Mouse (Mus musculus): ENCODE measurements around the gene Uqcc2. TPM values are rescaled to one million over a fixed set of nuclear protein-coding genes. Genes with fewer than 3 reads are reported as not detected.

Gene Uqcc2
- polyA plus RNA-seq, 1 experiment: 105 TPM

DNA sequence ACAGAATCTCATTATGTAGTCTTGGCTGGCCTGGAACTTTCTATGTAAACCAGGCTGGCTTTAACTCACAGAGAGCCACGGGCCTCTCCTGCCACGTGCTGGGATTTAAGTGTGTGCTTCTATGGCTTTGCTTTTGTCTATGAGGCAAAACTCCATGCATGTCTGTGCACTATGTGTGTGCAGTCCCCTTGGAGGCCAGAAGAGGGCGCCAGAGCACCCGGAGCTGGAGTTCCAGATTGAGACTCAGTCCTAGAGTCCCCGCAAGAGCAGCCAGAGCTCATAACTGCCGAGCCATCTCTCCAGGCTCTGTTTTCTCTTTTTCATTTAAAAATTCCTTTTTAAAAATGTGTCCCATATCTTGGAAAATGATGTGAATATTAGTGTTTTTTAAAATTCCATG, 55.8 kb downstream of the Uqcc2 start:
- WGBS: 84% methylated on average over 6 of the region's 6 CpGs
- no peak overlapping the region for H3K27ac ChIP-seq (ENCODE audit: control insufficient read depth, insufficient read depth, low read depth, low read length, poor library complexity)
- TF ChIP-seq POLR2A (IDR thresholded peaks at IDR 0.05; ENCODE audit: borderline replicate concordance, control insufficient read depth, low read depth, low read length) (no peak), CTCF (IDR thresholded peaks at IDR 0.05; ENCODE audit: control insufficient read depth, insufficient read depth, low read length) (peak; percentile 49)
- H3K4me1 ChIP-seq (ENCODE audit: control insufficient read depth, insufficient read depth, low read length): no peaks in the 10 kb centered on the region; the same call in 1 of the 2 replicates
- H3K4me3 ChIP-seq (replicated peaks; ENCODE audit: control insufficient read depth, low read depth, low read length): no peak overlapping the region

DNA sequence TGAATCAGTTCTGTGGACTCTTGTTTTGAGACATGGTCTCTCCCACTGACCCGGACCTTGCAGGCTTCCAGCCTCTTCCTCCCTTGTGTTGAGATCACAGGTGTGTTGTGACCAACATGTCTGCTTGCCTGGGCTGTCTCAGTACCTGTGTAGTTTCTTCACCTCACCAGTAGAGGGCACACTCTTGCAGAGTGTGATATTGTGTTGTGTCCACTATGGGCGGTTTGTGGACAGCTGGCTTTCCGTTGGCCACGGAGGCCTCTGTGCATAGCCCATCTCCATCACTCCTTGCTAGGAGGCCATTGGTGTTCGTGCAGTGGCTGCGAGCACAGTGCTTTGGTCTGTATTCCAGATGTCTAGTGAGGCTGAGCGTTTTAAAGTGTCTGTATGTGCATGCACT, 56.6 kb downstream of the Uqcc2 start:
- Histone ChIP-seq H3K4me3 (replicated peaks; ENCODE audit: control insufficient read depth, low read depth, low read length) (no peak overlapping the region), H3K4me1 (ENCODE audit: control insufficient read depth, insufficient read depth, low read length) (no peaks in the 10 kb centered on the region; the same call in 1 of the 2 replicates), H3K27ac (ENCODE audit: control insufficient read depth, insufficient read depth, low read depth, low read length, poor library complexity) (no peak overlapping the region)
- TF ChIP-seq POLR2A (IDR thresholded peaks at IDR 0.05; ENCODE audit: borderline replicate concordance, control insufficient read depth, low read depth, low read length) (no peak), CTCF (IDR thresholded peaks at IDR 0.05; ENCODE audit: control insufficient read depth, insufficient read depth, low read length) (peak; percentile 40; the same call in 1 of the 2 replicates)
- WGBS: 82% methylated on average over 7 of the region's 7 CpGs

DNA sequence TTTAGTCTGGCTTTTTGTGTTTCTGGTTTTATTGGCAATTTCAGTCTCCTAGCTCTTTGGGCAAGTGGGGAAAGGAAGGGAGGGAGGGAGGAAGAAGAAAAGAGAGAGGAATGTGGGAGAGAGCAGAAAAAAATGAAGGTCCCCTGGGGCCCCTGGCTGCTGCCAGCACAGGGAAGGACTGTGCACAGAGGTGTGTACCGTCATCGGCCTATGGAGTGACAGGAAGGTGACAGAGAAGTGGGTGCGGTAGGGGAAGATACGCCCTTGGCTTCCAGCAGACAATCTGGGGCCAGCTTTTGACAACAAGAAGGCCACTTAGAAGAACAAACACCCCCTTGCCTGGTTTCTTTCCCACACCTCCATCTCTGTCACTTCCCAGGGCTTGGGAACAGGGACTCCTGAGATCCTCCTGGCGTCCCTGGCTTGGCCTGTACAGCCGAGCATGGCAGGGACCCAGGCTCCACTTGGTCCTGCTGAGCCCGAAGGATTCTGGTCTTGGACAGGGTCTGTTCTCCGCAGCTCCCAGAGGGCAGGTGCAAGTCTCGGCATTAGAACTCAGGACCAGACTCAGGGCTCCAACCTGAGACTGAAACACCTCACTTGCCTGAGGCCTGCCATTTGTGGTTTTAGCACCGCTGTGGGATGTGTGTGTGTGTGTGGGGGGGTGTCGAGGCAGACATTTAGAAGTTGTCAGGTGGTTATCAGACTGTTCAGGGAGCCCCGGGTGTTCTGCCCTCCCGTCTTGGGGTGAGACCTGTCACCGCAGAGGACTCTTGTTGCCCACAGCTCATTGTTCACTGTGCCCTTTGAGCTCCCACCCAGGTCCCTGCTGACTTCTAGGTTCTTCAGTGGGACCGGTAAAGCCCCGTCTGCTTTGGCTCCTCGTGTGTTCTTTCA, 58.6 kb downstream of the Uqcc2 start:
- Histone ChIP-seq H3K4me1 (ENCODE audit: control insufficient read depth, insufficient read depth, low read length) (no peaks in the 10 kb centered on the region; the same call in 1 of the 2 replicates), H3K27ac (ENCODE audit: control insufficient read depth, insufficient read depth, low read depth, low read length, poor library complexity) (peak overlapping the region; percentile 40), H3K4me3 (replicated peaks; ENCODE audit: control insufficient read depth, low read depth, low read length) (no peak overlapping the region)
- WGBS: 49% methylated on average over 17 of the region's 17 CpGs
- TF ChIP-seq POLR2A (IDR thresholded peaks at IDR 0.05; ENCODE audit: borderline replicate concordance, control insufficient read depth, low read depth, low read length): no peak
- TF ChIP-seq CTCF (IDR thresholded peaks at IDR 0.05; ENCODE audit: control insufficient read depth, insufficient read depth, low read length): no peak

DNA sequence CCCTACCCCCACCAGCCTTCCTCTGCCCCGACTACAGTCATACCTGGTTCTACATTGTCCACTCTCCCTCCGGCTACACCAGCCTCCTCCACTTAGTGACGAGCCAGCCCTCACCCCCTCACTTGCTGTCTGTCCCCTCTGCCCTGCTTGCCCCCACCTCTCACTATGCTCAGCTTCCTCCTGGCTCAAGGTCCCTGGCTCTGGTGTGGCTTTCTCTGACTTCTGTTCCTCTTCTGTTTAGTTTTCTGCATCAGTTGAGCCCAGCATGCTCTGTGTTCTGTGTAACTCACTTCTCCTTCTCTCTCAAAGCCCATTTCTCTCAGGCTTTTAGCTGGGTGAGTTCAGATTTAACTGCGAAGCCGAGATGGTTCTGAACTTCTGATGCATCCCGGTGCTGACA, 59.5 kb downstream of the Uqcc2 start:
- no peaks in the 10 kb centered on the region; the same call in 1 of the 2 replicates for H3K4me1 ChIP-seq (ENCODE audit: control insufficient read depth, insufficient read depth, low read length)
- H3K27ac ChIP-seq (ENCODE audit: control insufficient read depth, insufficient read depth, low read depth, low read length, poor library complexity): peak overlapping the region; percentile 40; the same call in 1 of the 2 replicates
- 18% methylated on average over 6 of the region's 6 CpGs for WGBS
- H3K4me3 ChIP-seq (replicated peaks; ENCODE audit: control insufficient read depth, low read depth, low read length): no peak overlapping the region
- TF ChIP-seq CTCF (IDR thresholded peaks at IDR 0.05; ENCODE audit: control insufficient read depth, insufficient read depth, low read length): no peak
- TF ChIP-seq POLR2A (IDR thresholded peaks at IDR 0.05; ENCODE audit: borderline replicate concordance, control insufficient read depth, low read depth, low read length): no peak

DNA sequence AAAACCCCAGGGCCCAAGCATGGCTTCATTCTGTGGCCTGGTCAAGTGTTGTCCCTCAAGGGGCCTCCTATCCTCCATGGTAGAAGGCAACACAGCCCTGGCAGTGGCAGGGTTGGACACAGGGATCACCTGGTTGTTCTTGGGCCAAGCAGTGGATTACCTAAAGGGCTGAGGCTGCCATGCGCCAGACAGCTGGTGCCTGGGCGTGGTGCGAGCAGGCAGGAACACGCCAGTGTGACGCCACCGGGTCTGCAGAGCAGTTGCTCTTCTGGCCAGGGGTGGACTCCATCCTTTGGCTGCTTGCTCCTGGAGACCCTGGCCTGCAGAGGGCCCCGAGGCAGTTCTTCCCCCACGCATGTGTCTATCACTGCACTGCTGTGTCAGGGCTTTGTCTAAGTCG, 59.9 kb downstream of the Uqcc2 start:
- Histone ChIP-seq H3K4me3 (replicated peaks; ENCODE audit: control insufficient read depth, low read depth, low read length) (no peak overlapping the region), H3K4me1 (ENCODE audit: control insufficient read depth, insufficient read depth, low read length) (no peaks in the 10 kb centered on the region; the same call in 1 of the 2 replicates), H3K27ac (ENCODE audit: control insufficient read depth, insufficient read depth, low read depth, low read length, poor library complexity) (no peak overlapping the region)
- WGBS: 36% methylated on average over 9 of the region's 9 CpGs
- TF ChIP-seq CTCF (IDR thresholded peaks at IDR 0.05; ENCODE audit: control insufficient read depth, insufficient read depth, low read length) (no peak), POLR2A (IDR thresholded peaks at IDR 0.05; ENCODE audit: borderline replicate concordance, control insufficient read depth, low read depth, low read length) (no peak)

DNA sequence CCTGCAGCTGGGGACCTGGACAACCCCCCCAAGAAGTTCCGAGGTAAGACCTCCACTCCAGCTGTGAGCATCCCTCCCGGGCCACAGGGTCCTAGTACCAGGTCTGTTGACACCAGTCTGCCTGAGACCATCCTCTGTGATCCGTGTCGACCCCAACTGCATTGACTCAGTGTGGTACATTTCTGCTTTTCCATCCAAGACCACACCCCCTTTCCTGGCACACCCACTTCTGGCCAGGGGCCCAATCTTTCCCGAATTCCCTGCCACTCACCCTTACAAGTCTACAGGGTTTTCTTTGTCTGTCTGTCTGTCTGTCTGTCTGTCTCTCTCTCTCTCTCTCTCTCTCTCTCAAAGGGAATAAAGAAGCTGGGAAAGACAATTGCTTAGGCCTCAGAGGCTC, 60.6 kb downstream of the Uqcc2 start:
- 74% methylated on average over 5 of the region's 5 CpGs for WGBS
- TF ChIP-seq CTCF (IDR thresholded peaks at IDR 0.05; ENCODE audit: control insufficient read depth, insufficient read depth, low read length) (no peak), POLR2A (IDR thresholded peaks at IDR 0.05; ENCODE audit: borderline replicate concordance, control insufficient read depth, low read depth, low read length) (no peak)
- Histone ChIP-seq H3K4me3 (replicated peaks; ENCODE audit: control insufficient read depth, low read depth, low read length) (no peak overlapping the region), H3K27ac (ENCODE audit: control insufficient read depth, insufficient read depth, low read depth, low read length, poor library complexity) (no peak overlapping the region), H3K4me1 (ENCODE audit: control insufficient read depth, insufficient read depth, low read length) (no peaks in the 10 kb centered on the region; the same call in 1 of the 2 replicates)

Other genes starting within 250 kb of the Uqcc2 start
- 30.8 and 50.8 TPM in 2 replicates for gene Kifc5b, start 216.8 kb downstream of the Uqcc2 start, polyA plus RNA-seq (2011; ENCODE audit: insufficient read depth, insufficient read length, low replicate concordance, missing spikeins)
- 43.0 and 63.9 TPM in 2 replicates for gene Phf1, start 200.9 kb downstream of the Uqcc2 start, polyA plus RNA-seq (2011; ENCODE audit: insufficient read depth, insufficient read length, low replicate concordance, missing spikeins)
- gene Cuta, start 194.3 kb downstream of the Uqcc2 start, polyA plus RNA-seq (2011; ENCODE audit: insufficient read depth, insufficient read length, low replicate concordance, missing spikeins): 77.1 and 99.0 TPM in 2 replicates
- 9.5 and 24.1 TPM in 2 replicates for gene Syngap1, start 192.7 kb downstream of the Uqcc2 start, polyA plus RNA-seq (2011; ENCODE audit: insufficient read depth, insufficient read length, low replicate concordance, missing spikeins)
- gene Zbtb9, start 160.7 kb downstream of the Uqcc2 start, polyA plus RNA-seq (2011; ENCODE audit: insufficient read depth, insufficient read length, low replicate concordance, missing spikeins): 6.7 and 10.2 TPM in 2 replicates
- 34.2 and 56.8 TPM in 2 replicates for gene Bak1, start 104.9 kb downstream of the Uqcc2 start, polyA plus RNA-seq (2011; ENCODE audit: insufficient read depth, insufficient read length, low replicate concordance, missing spikeins)
- gene Itpr3, start 76.6 kb downstream of the Uqcc2 start, polyA plus RNA-seq (2011; ENCODE audit: insufficient read depth, insufficient read length, low replicate concordance, missing spikeins): 10.8 and 12.5 TPM in 2 replicates
- not detected in 2 replicates for gene Ip6k3, start 33.9 kb upstream of the Uqcc2 start, polyA plus RNA-seq (2011; ENCODE audit: insufficient read depth, insufficient read length, low replicate concordance, missing spikeins)
- gene Lemd2, start 70.6 kb upstream of the Uqcc2 start, polyA plus RNA-seq (2011; ENCODE audit: insufficient read depth, insufficient read length, low replicate concordance, missing spikeins): 31.2 and 46.3 TPM in 2 replicates

Measured in bone marrow, adult 2 months (tissue).